Mouse (Mus musculus): Measurements from ENCODE around the gene Xrcc5.

DNA sequence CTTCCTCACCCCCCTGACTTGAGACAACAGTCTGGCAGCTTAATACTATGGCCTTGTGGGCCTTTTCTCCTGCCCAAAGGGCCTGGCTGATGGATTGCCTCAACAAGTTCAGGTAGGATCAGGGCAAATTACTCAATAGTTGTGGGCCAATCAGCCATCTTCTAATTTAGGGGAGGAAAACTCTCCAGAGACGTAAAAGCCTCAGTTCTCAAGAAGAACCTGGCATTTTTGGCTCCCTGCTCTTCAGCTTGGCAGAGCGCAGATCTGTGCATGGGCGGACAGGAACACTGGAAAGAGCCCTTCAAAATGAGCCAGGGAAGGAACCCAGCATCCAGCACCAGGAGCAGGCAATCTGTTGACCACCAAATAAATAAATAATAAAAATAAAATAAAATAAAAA lies 29.1 kb upstream of the Xrcc5 start:
- TF ChIP-seq POLR2A (IDR thresholded peaks at IDR 0.05; ENCODE audit: borderline replicate concordance, extremely low read depth, insufficient read depth, insufficient read length, poor library complexity, severe bottlenecking) (no peak), CTCF (IDR thresholded peaks at IDR 0.05; ENCODE audit: borderline replicate concordance, extremely low read depth, insufficient read depth, insufficient read length) (no peak)

Data from brain, embryonic 14.5 days (tissue).